Mouse (Mus musculus): ENCODE measurements at regions not wholly inside any gene's neighbourhood (a gene's known extent, or its start where the extent isn't known, plus 50 kb on each side); places are given as distances from the start of the nearest gene placed in this dataset.
"Not testable (repeated sequence)": the region's sequence is repeated elsewhere in the genome, so short reads cannot be mapped to it uniquely, and the experiment has no call there.

GRCm38 (mm10) chr8:48042456-48043395, 52.0 kb upstream of the Wwc2 start:
- 48% methylated on average over 18 of the region's 23 CpGs for WGBS
- not testable (repeated sequence) for H3K27me3 ChIP-seq (replicated peaks); ATAC-seq (ENCODE audit: insufficient number of reproducible peaks, low FRiP score); H3K4me1 ChIP-seq (replicated peaks); H3K36me3 ChIP-seq; H3K9me3 ChIP-seq (replicated peaks); H3K27ac ChIP-seq (ENCODE audit: poor library complexity, severe bottlenecking); H3K4me3 ChIP-seq; H3K9ac ChIP-seq
- H3K4me2 ChIP-seq, result peak overlapping the region; percentile 21; the same call in 1 of the 2 replicates

GRCm38 (mm10) chr8:48047385-48047784, 51.5 kb upstream of the Dctd start:
- no peaks in the 10 kb centered on the region for H3K4me1 ChIP-seq (replicated peaks)
- no peak overlapping the region for H3K27ac ChIP-seq (ENCODE audit: poor library complexity, severe bottlenecking)
- H3K27me3 ChIP-seq (replicated peaks), result no peaks in the 10 kb centered on the region
- no peaks in the 10 kb centered on the region for H3K36me3 ChIP-seq
- 38% methylated on average over 6 of the region's 6 CpGs for WGBS
- H3K4me3 ChIP-seq, result no peak overlapping the region
- no peaks in the 10 kb centered on the region for H3K9me3 ChIP-seq (replicated peaks)
- H3K9ac ChIP-seq, result no peak overlapping the region
- H3K4me2 ChIP-seq, result no peak overlapping the region
- no peak for ATAC-seq (ENCODE audit: insufficient number of reproducible peaks, low FRiP score)

Measured in heart, embryonic 12.5 days (tissue).